Mouse (Mus musculus) liver, adult 2 months (tissue): Measurements from ENCODE around the gene Mdga1.

ENCODE experiments used
- CTCF ChIP-seq: fragments of 200-500 bp; IDR thresholded peaks from 2 replicates; pipeline ENCODE4 v1.5.1; 2011; ENCODE audit warnings: low read depth, low read length, control low read depth
- POLR2A ChIP-seq: fragments of 200-500 bp; IDR thresholded peaks from 2 replicates; pipeline ENCODE4 v1.6.1; 2011; ENCODE audit warnings: low read length, control low read depth; ENCODE audit not compliant: insufficient read depth; ENCODE audit errors: extremely low read depth

DNA sequence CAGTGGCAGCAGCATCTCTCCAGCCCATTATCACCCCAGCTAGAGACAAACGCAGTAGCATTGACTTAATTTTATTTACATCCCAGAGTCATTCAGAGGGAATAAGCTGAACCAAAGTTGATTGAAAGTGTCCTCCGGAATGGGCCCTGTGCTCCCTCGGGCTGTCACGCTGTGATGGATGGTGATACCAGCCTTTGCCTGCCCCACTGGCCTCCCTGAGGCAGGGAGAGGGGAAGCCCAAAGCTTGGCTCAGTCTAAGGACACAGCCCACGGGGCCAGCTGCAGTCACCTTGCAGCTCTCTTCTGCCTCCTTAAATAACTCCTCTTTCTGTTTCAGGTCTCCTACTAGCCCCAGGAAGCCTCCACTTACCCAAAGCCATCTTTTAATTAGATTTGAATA is 18.3 kb upstream of the Mdga1 start:
- no peak for TF ChIP-seq CTCF
- TF ChIP-seq POLR2A, result no peak
